Mouse (Mus musculus) neural tube, embryonic 12.5 days (tissue): ENCODE measurements at regions not wholly inside any gene's neighbourhood (a gene's known extent, or its start where the extent isn't known, plus 50 kb on each side); places are given as distances from the start of the nearest gene placed in this dataset.

Experiments used
- ATAC-seq: fragments of 200-750 bp; cut with Nextera tagmentation; 2 replicates; pipeline ENCODE4 v1.8.0; 2017; ENCODE audit warnings: low read depth, mild to moderate bottlenecking, moderate TSS enrichment, moderate library complexity; ENCODE audit not compliant: low FRiP score
- H3K27ac ChIP-seq: fragments of 300-500 bp; sonication (generic); 2 replicates; pipeline ENCODE4 v1.5.1; 2016
- H3K27me3 ChIP-seq: fragments of 300-500 bp; sonication (generic); replicated peaks from 2 replicates; pipeline ENCODE4 v1.6.1; 2016; ENCODE audit warnings: mild to moderate bottlenecking
- H3K36me3 ChIP-seq: fragments of 300-500 bp; sonication (generic); 2 replicates; pipeline ENCODE4 v1.6.1; 2016; ENCODE audit warnings: mild to moderate bottlenecking
- H3K4me1 ChIP-seq: fragments of 300-500 bp; sonication (generic); 2 replicates; pipeline ENCODE4 v1.6.1; 2016
- H3K4me2 ChIP-seq: fragments of 300-500 bp; sonication (generic); replicated peaks from 2 replicates; pipeline ENCODE4 v1.6.1; 2016; ENCODE audit warnings: mild to moderate bottlenecking
- H3K4me3 ChIP-seq: fragments of 300-500 bp; sonication (generic); 2 replicates; pipeline ENCODE4 v1.5.1; 2016
- H3K9ac ChIP-seq: fragments of 300-500 bp; sonication (generic); 2 replicates; pipeline ENCODE4 v1.6.1; 2016; ENCODE audit warnings: mild to moderate bottlenecking
- H3K9me3 ChIP-seq: fragments of 300-500 bp; sonication (generic); 2 replicates; pipeline ENCODE4 v1.6.1; 2016; ENCODE audit warnings: mild to moderate bottlenecking
- WGBS: fragments of 180-500 bp; shearing (Covaris S2); methylation state at CpG from one replicate; pipeline ENCODE4 v1.1.7; 2016; 5-methylcytosine and 5-hydroxymethylcytosine counted together

DNA sequence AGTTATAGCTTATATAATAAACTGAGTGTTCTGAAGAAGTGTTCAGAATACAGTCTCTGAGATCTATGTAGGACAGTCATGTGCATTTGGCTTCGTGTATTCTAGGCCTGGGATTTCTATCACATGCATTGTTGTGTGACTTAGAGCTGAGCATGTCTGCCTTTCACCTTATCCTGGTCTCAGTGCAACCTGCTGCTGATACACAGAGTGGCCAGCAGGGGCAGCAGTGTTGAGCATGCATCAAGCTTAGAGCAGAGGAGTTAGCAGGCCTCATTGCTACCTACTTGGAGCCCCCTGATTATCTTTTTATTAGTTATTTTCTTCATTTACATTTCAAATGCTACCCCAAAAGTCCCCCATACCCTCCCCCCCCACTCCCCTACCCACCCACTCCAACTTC, 229.1 kb upstream of the Camk1g start:
- 53% methylated on average over 1 of the region's 1 CpGs for WGBS
- no peak overlapping the region for H3K4me3 ChIP-seq
- no peaks in the 10 kb centered on the region for H3K36me3 ChIP-seq
- no peak overlapping the region for H3K4me2 ChIP-seq
- H3K27ac ChIP-seq, result no peak overlapping the region
- ATAC-seq, result no peak
- H3K9ac ChIP-seq, result no peak overlapping the region
- no peaks in the 10 kb centered on the region for H3K27me3 ChIP-seq
- H3K4me1 ChIP-seq, result no peaks in the 10 kb centered on the region
- no peaks in the 10 kb centered on the region for H3K9me3 ChIP-seq

DNA sequence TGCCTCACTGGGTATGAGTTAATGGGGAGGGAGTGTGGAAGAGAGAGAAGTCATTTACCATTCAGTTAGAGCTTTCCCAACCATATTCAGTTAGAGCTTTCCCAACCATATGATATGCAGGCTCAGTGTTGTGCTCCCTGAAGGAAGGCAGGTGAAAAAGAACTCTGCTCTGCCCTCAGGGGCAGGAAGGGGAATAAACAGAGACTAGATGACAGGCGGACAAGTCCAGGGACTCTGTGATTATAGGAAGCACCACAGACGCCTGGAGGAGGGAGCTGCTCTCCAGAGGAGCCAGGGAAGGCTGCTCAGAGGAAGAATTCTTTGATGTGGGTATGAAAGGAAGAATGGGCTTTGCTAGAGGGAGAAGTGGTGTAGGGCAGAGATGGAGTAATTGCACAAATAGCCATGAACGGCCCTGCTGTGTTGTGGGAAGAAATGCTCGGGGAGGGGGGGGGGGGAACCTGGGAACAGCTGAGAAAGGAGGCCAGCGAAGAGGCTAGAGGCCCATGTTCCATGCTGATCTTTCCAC, 220.3 kb upstream of the Camk1g start:
- Histone ChIP-seq H3K9me3 (no peaks in the 10 kb centered on the region), H3K27ac (no peak overlapping the region), H3K4me1 (peaks cover 23% of the 10 kb centered on the region), H3K36me3 (no peaks in the 10 kb centered on the region), H3K9ac (no peak overlapping the region), H3K4me2 (no peak overlapping the region), H3K27me3 (no peaks in the 10 kb centered on the region), H3K4me3 (no peak overlapping the region)
- ATAC-seq, result 0 out of 2 replicates have a peak, but pooled peaks have one; percentile 18
- 16% methylated on average over 5 of the region's 5 CpGs for WGBS

DNA sequence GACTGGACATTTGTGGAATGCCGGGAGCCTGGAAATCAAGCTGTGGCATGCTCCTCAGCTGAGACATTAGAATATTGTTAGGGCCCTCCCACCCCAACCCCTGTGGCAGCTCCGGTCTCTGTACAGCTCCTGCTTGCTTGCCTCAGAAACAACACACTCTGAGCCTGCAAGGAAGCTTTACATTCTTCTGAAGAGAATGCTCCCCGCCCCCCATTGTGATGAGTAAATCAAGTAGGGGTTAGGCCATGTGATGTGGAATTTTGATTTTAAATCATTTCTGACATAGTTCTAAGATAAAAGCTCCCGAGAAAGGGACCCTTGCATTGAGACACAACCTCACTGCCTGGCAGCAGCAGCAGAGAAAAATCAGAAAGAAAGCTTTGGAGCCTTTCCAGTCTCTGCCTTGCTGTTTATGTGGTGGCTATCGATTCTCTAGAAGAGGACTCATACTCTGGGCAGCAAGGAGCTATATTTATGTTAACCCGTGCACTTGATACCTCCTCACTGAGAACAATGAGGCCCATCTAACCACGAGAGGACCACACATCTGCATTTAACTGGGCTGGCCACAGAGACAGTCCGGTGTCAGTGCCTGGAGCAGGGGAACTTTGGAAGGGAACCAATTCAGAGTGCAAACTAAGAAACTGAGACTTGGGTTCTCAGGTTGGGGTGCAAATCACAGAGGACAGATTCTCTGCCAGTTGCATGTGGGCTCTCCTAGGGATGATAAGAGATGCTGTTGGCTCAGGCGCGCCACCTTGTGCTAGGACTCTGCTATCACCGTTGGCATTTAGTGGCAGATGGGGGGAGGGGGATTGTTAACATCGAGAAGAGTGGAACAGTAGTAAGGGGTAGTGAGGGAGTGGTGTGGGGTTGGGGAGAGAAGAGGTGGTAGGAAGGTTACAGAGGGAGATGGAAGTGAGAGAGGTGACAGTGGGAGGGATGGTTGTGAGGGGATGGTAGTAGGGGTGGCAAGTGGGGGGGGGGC, 218.7 kb upstream of the Camk1g start:
- Histone ChIP-seq H3K4me1 (peaks cover 23% of the 10 kb centered on the region), H3K36me3 (no peaks in the 10 kb centered on the region), H3K4me3 (no peak overlapping the region), H3K27me3 (no peaks in the 10 kb centered on the region), H3K9me3 (no peaks in the 10 kb centered on the region), H3K4me2 (no peak overlapping the region; the same call in 1 of the 2 replicates), H3K9ac (no peak overlapping the region), H3K27ac (no peak overlapping the region)
- 19% methylated on average over 12 of the region's 12 CpGs for WGBS
- peak; percentile 71 for ATAC-seq

DNA sequence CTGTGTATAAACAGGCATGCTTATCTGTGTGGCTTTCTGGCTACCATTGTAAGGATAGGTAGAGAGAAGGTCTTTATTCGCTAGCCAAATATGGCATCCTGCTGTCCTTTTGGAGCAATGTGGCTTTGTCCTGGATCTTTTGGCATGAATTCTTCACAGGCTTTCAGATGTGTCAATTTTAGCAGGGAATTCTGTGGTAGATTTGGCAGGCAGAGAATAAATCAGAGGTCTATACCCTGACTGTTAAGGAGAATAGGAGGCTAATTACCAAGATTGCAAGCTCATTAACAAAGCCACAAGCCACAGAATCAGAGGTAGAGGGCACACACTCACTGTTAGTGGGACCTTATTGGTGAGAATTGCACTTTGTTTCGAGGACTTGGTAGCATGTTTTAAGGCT, 217.2 kb upstream of the Camk1g start:
- no peaks in the 10 kb centered on the region for H3K36me3 ChIP-seq
- H3K27ac ChIP-seq, result no peak overlapping the region
- H3K9ac ChIP-seq, result no peak overlapping the region
- no peaks in the 10 kb centered on the region for H3K9me3 ChIP-seq
- peaks cover 23% of the 10 kb centered on the region for H3K4me1 ChIP-seq
- 79% methylated on average over 2 of the region's 2 CpGs for WGBS
- no peak overlapping the region for H3K4me2 ChIP-seq
- no peak overlapping the region for H3K4me3 ChIP-seq
- ATAC-seq, result no peak
- H3K27me3 ChIP-seq, result no peaks in the 10 kb centered on the region

DNA sequence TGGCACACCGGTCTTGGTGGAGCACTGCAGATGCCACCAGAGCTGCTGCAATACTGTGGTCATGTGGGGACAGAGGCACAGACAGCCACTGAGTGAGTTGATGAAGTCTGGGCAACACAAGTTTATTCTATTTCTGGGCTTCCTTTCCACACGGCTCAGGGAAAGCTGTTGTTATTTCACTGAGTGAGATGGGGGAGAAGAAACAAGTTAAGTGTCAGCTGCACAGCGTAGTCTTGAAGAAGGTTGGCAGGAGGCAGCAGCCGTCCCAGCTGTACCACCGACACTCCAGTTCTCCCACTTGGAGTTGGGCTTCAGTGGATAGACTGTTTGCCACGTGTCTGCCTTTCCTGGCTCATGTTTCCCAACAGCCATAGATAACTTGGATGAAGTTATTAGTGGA, 216.8 kb upstream of the Camk1g start:
- 78% methylated on average over 6 of the region's 6 CpGs for WGBS
- no peak for ATAC-seq
- Histone ChIP-seq H3K27ac (no peak overlapping the region), H3K36me3 (no peaks in the 10 kb centered on the region), H3K4me2 (no peak overlapping the region), H3K4me1 (peaks cover 23% of the 10 kb centered on the region), H3K9me3 (no peaks in the 10 kb centered on the region), H3K4me3 (no peak overlapping the region), H3K9ac (no peak overlapping the region), H3K27me3 (no peaks in the 10 kb centered on the region)

DNA sequence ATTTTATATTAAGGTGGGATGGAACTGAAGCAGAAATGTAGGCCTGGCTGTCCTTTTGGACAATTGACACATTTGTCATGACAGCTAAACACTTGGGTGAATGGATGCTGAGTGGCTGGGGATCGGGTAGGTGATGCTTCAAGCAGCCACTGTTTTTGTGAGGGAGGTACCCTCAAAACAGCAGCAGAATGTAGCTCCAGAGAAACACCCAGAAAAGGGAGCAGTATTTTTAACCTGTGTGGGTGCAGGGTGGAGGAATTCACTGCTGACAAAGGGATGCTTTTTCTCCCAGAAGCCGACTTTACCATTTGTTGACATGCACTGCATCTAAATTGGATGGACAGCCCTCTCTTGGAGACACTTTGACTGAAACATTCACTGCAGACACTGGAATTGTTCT, 213.7 kb upstream of the Camk1g start:
- H3K9me3 ChIP-seq, result no peaks in the 10 kb centered on the region
- no peak overlapping the region for H3K9ac ChIP-seq
- no peak for ATAC-seq
- H3K27ac ChIP-seq, result no peak overlapping the region
- H3K4me1 ChIP-seq, result peaks cover 11% of the 10 kb centered on the region
- H3K4me3 ChIP-seq, result no peak overlapping the region
- no peaks in the 10 kb centered on the region for H3K36me3 ChIP-seq
- H3K4me2 ChIP-seq, result no peak overlapping the region
- WGBS, result 75% methylated on average over 2 of the region's 2 CpGs
- H3K27me3 ChIP-seq, result no peaks in the 10 kb centered on the region

DNA sequence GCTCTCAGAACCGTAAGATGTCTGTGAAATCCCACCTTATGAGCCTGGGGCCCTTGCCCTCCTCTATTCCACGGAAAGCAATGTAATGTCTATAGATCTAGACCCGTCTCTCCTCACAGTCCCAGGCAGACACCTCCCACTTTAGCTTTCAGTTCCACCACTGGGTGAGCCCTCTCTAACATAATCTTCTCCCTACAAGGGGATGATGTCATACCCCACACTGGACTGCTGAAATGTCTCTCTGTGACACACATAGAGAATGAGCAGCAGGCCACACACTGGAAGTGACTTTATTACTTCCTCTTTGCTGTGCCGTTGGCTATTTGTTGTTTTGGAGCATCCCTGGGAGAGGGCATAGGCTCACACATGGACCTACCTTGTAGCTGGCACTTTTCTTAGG, 210.3 kb upstream of the Camk1g start:
- peaks cover 9% of the 10 kb centered on the region; the same call in 1 of the 2 replicates for H3K4me1 ChIP-seq
- no peaks in the 10 kb centered on the region for H3K36me3 ChIP-seq
- H3K27me3 ChIP-seq, result no peaks in the 10 kb centered on the region
- H3K4me3 ChIP-seq, result no peak overlapping the region
- ATAC-seq, result no peak
- no peak overlapping the region for H3K4me2 ChIP-seq
- no peak overlapping the region for H3K9ac ChIP-seq
- 81% methylated on average over 4 of the region's 4 CpGs for WGBS
- H3K9me3 ChIP-seq, result no peaks in the 10 kb centered on the region
- H3K27ac ChIP-seq, result no peak overlapping the region

DNA sequence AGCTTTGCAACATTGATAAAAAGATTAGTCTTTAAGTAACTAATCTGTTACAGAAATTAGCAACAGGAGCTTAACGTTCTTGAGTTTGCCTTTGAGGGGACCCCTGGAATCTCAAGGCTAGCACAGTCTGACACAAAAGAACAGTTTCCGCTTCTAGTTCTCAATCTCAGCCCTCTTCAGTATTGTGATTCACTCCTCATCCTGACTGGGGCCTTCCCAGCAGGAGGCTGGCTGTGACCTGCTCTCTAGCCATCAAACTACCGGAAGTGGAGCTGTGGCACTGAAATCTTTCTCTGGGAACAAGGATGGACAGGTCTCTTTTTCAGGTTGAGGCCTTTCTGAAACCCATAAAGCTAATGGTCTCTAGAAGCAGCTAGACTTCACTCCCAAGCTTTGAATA, 209.6 kb upstream of the Camk1g start:
- Histone ChIP-seq H3K4me1 (peaks cover 9% of the 10 kb centered on the region; the same call in 1 of the 2 replicates), H3K9ac (no peak overlapping the region), H3K27me3 (no peaks in the 10 kb centered on the region), H3K4me3 (no peak overlapping the region), H3K27ac (no peak overlapping the region), H3K36me3 (no peaks in the 10 kb centered on the region), H3K9me3 (no peaks in the 10 kb centered on the region), H3K4me2 (no peak overlapping the region)
- ATAC-seq, result no peak
- WGBS, result 57% methylated on average over 3 of the region's 3 CpGs

DNA sequence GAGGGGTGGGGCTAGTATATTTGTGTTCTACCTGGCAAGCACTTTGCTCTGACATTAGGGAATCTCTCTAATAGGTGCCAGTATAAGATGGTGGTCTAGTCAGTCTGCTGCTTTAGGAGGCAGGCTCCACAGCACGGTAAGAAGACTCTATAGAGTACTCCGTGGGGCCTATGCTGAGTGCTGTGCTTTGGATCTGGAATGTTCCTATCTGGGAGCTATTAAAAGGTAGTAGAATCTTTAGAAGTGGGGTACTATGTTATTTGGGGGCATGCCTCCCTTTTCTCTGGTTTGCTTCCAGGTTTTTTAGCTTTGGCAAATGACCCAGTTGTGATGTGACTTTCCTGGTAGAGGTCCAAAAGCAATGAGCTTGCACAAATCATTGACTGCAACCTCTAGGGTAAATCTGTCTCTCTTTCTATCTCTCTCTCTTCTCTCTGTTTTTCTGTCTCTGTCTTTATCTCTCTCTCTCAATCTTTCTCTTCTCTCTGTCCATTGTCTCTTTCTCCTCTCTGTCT, 208.6 kb upstream of the Camk1g start:
- 88% methylated on average over 2 of the region's 2 CpGs for WGBS
- Histone ChIP-seq H3K9me3 (no peaks in the 10 kb centered on the region), H3K36me3 (no peaks in the 10 kb centered on the region), H3K4me3 (no peak overlapping the region), H3K27me3 (no peaks in the 10 kb centered on the region), H3K9ac (no peak overlapping the region), H3K27ac (no peak overlapping the region), H3K4me1 (peaks cover 9% of the 10 kb centered on the region; the same call in 1 of the 2 replicates), H3K4me2 (no peak overlapping the region)
- no peak for ATAC-seq

DNA sequence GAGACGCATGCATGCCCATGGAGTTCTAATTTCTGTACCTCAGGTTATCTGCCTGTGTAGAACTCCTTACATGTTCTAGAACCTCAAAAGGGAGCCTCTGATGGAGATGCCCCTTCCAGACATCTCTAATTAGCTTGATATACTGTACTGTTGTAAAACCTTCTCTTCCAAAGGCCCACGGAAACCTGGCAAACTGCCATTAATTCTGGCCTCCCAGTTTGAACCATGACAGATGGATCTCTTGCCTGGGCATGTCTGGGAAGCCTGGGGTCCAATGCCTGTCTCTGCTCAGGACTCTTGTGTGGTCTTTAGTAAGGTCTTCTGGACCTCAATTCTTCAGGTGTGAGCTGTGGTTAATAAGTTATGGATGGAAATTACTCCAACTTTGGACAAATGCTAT, 207.7 kb upstream of the Camk1g start:
- ATAC-seq, result no peak
- 65% methylated on average over 2 of the region's 2 CpGs for WGBS
- H3K4me1 ChIP-seq, result peaks cover 9% of the 10 kb centered on the region; the same call in 1 of the 2 replicates
- no peaks in the 10 kb centered on the region for H3K9me3 ChIP-seq
- no peaks in the 10 kb centered on the region for H3K36me3 ChIP-seq
- H3K4me2 ChIP-seq, result no peak overlapping the region
- no peak overlapping the region for H3K27ac ChIP-seq
- no peaks in the 10 kb centered on the region for H3K27me3 ChIP-seq
- no peak overlapping the region for H3K4me3 ChIP-seq
- H3K9ac ChIP-seq, result no peak overlapping the region

DNA sequence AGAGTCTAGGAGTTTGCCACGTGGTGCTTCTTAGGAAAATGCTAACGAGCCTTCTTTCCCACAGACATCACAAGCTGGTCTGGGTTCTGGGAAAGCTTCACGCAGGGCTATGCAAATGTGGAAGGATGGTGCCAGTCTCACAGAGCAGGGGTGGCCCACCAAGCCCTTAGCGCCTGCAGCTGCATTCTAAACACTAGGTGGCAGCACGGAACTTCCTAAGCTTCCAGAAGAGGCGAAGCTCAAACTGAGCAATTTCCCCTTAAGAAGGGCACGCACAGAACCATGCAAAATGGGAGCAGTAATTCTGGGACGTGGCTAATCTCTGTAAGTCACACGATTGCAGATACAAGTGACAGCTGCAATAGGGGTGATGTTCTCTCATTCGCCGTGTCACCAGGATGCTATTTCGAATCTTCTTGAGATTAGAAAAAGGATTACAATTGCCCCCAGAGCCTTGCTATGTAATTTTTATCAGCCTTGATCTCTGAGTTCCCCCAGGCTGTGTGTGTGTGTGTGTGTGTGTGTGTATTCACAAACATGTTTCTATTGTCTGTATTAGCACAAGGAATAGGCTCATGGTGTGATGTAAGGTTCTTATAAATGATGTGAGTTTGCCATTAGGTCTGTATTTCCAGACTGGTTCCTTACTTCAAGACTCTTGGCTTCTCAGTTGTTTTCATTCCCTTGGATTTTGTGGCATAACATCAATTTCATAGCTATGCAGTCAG, 206.1 kb upstream of the Camk1g start:
- WGBS, result 8% methylated on average over 12 of the region's 12 CpGs
- no peak overlapping the region for H3K4me3 ChIP-seq
- no peak overlapping the region for H3K9ac ChIP-seq
- no peaks in the 10 kb centered on the region for H3K9me3 ChIP-seq
- H3K27ac ChIP-seq, result no peak overlapping the region
- peaks cover 9% of the 10 kb centered on the region; the same call in 1 of the 2 replicates for H3K4me1 ChIP-seq
- ATAC-seq, result peak; percentile 92
- no peak overlapping the region for H3K4me2 ChIP-seq
- H3K27me3 ChIP-seq, result no peaks in the 10 kb centered on the region
- no peaks in the 10 kb centered on the region for H3K36me3 ChIP-seq

DNA sequence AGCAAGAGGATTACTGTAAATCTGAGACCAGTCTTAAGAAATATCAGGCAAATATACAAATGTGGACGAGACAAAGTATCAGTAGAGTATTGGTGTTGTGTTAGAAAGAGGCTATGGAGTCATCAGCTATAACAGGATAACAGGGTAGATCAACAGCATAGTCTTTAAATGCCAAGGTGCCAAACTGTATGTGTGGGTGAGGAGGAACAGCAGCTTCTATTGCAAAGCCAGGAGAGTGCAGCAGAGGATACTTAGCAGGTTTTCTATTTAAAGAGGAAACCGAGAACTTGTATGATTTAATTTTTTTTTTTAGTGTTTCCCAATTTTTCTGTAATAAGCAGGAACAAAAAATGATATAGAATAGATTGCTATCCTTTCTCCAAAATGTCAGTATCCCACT, 202.7 kb upstream of the Camk1g start:
- H3K36me3 ChIP-seq, result no peaks in the 10 kb centered on the region

More for the DNA sequence above, 202.7 kb upstream of the Camk1g start:
- Histone ChIP-seq H3K4me1 (peaks cover 9% of the 10 kb centered on the region; the same call in 1 of the 2 replicates), H3K27ac (no peak overlapping the region), H3K9me3 (no peaks in the 10 kb centered on the region), H3K4me2 (no peak overlapping the region), H3K4me3 (no peak overlapping the region), H3K9ac (no peak overlapping the region), H3K27me3 (no peaks in the 10 kb centered on the region)
- WGBS, result 80% methylated on average over 2 of the region's 2 CpGs
- ATAC-seq, result no peak
